Mouse (Mus musculus): Measurements from ENCODE around the gene Tada2a.

Gene Tada2a

GRCm38 (mm10) chr11:84063631-84064209, 65.7 kb downstream of the Tada2a start:
- no peak for DNase-seq (ENCODE audit: low read depth)

DNA sequence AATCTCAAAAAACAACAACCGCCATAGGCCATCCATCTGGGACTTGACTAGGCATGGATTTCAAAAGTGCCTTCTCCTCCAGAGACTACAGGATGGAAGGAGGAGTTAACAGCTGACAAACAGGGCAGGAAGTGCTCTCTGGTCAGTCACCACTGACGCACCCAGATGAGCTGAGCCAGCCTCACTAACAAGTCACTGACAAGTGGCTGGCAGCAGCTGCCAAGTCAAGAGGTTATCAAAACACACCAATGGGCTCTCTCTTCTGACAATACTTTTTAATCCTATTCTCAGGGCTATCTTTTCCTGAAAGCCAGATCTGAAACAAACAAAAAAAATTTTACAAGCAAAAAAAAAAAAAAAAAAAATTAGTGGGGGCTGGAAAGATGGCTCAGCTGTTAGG, 66.6 kb downstream of the Tada2a start:
- DNase-seq (ENCODE audit: low read depth) = peak; percentile 74

- DNase-seq (ENCODE audit: low read depth) = peak; percentile 58
These were observed 67.5 kb downstream of the Tada2a start for GRCm38 (mm10) chr11:84061881-84062280.

GRCm38 (mm10) chr11:84060635-84061034, 68.8 kb downstream of the Tada2a start:
- no peak for DNase-seq (ENCODE audit: low read depth)

DNA sequence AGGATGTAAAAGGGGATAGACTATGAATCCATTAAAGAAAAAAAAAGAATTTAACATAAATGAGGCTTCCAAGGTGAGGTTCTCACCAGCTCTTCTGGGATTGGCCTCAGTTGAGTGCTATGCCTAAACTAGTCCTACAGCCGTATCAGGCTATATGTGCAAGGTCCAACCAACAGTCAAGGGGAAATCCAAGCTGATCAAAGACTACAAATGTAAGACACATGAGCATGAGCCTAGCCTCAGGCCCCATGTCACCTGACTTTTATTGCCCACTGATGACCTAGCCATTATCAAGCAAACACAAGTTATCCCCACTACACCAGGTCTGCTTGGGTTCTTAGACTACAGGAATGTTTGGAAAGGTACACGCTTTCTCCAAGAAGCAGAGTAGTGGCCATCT, 69.6 kb downstream of the Tada2a start:
- DNase-seq (ENCODE audit: low read depth) = no peak

DNA sequence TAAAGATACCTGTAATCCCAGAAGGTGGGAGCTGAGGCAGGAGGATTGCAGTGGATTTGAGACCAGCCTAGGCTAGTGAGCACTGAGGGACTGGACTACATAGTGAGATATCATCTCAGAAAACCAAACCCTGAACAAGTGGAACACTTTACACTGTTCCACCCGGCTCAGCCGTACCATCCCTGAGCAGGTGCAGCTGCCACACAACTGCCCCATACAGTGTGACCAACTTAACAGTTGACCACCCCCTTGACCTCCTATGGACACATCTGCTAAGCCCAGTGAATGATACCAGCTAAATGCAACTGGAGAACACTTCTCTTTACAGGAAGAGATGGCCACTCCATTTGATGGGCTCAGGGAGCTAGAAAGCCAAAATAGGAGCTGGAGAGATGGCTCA, 72.0 kb downstream of the Tada2a start:
- no peak for DNase-seq (ENCODE audit: low read depth)

DNA sequence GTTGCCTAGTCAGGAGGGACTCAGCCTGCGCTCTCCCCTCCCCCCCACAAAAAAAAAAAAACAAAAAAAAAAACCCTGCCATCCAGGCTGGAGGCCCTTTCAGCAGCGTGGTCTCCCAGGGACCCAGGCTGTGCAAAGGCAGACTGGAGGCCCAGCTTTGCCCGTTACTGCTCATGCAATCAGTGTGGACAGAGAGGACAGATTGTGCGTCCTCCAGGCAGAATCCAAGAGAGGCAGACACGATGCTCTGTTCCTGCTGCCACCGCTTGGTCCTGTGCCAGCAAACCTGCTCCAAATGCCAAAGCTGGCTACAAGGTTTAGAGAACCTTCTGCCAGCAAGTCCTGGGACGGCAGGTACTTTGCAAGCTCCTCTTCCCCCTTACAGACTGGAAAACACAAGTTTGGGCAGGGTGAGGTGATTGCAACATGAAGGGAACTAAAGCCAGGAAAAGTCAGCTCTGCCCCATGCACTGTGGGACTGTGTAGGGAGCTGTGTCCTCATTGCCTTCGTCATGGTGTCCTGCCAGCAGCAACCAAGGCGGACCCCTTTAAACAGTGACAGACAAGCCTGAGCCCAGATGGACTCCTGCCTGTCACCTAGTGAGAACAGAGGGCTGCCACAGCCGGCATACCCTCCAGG, 75.8 kb downstream of the Tada2a start:
- peak; percentile 37 for DNase-seq (ENCODE audit: low read depth)

DNA sequence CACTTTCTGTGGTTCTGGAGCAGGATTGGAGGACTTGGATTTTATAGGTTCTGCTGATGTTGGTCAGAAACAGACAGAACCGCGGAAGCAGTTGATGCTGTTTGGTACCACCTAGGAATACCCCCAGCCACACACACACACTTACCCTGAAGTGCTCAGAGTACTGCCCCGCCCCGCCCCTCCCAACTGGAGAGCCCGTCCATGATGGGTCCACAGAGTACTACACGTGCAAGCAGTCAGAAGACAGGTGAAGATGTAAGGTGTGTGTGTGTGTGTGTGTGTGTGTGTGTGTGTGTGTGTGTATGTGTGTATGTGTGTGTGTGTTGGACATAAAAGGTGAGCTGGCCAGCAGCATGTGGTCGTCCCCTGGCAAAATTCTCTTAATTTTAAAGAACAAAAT, 76.3 kb downstream of the Tada2a start:
- no peak for DNase-seq (ENCODE audit: low read depth)

DNA sequence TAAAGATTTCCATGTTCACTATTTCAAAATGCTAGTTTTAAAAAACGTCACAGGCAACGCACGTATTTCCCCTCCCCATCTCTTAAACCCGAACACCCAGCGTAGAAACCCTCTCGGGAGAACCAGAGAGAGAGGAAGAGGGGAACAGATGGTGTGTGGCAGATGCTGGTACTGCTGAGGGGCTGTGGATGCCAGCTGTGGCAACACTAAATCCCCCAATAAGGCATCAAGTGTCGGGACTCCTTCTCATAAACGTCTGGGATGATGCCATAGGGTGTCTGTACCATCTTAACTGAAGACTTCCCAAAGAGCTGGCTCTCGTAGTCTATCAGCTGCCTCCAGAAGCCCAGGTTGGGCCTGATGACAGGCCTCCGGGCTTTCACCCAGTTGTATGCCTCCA, 81.0 kb downstream of the Tada2a start:
- DNase-seq (ENCODE audit: low read depth) = no peak

DNA sequence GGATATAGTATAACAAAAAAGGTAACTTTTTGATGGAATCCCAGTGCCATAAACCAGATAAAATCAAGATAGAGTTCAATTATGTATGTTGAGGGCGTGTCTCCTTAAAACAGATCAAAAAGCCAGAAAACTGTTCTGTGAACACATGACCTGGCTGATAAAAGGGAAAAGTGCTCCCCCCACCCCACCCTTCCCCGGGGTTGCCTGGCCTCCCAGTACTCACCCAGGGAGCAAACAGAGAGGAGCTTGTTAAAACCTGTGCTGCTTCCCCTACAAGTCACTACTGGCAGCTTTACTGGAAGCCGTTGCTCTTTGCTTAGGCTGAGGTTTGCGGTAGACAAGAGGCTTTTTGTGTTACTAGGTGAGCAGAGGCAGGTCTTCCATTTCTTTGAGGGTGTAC, 82.1 kb downstream of the Tada2a start:
- no peak for DNase-seq (ENCODE audit: low read depth)

- no peak for DNase-seq (ENCODE audit: low read depth)
These were observed 84.4 kb downstream of the Tada2a start for GRCm38 (mm10) chr11:84044988-84045387.

DNA sequence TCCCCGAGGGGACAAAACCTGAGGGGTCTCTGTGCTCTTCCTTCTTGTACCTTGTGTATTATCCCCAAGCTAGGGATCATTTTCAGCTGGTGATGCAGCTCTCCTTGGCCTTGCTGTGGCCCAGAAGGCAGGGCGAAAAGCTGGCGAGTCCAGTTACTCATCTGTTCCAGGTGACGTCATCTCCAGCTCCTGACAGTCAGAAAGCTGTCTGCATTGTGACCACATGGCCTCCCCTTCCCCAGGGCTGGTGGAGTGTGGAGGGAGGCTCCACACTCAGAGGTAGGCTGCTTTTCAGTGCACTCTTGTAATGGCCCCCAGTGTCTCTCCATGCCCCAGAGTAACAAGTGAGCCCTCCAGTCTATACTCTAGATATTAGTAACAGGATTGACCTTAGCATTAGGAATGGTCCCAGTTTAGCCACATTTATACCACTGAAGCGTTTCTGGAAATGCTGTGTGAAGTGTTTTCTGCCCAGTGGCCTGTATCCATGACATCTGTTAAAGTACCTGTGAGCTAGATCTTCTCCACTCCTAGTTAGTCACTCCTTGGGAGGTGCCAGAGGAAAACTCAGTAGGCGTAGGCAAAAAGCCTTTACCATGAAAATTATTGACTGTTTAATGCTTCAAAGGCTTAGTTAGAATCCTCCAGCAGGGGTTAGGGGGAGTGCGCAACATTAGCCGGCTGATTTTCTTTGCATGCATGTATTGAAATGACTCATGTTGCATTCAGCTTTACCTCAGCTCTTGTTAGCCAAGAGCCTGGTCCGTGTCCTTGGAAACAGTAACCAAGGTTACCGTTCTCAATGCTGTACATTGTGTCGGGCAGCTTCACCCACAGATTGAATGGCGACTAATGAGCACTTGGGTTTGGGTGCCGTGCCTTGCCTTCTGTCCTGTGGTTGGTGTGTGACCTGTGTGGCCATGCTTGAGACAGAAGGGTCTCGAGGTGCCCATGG, 86.3 kb downstream of the Tada2a start:
- DNase-seq (ENCODE audit: low read depth) = peak; percentile 94

DNA sequence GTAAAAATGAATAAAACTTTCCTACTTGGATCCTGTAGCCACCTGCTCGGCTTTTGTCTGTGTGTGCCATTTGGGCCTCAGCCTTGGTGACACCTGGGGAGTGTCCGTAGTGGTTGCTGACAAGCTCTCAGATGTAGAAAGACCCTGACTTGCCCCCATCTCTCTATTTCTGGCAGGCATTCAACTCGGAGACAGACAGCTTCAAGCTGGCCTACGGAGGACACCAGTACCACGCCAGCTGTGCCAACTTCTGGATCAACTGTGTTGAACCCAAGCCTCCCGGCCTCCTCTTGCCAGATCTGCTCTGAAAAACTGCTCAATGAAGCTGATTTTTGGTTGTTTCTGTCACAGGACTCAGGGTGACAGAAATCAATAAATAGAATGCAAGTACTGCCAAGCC, 88.8 kb downstream of the Tada2a start:
- DNase-seq (ENCODE audit: low read depth) = no peak

- DNase-seq (ENCODE audit: low read depth) = no peak
These were observed 95.7 kb downstream of the Tada2a start for GRCm38 (mm10) chr11:84033671-84034070.

GRCm38 (mm10) chr11:84032559-84032958, 96.8 kb downstream of the Tada2a start:
- DNase-seq (ENCODE audit: low read depth) = no peak

DNA sequence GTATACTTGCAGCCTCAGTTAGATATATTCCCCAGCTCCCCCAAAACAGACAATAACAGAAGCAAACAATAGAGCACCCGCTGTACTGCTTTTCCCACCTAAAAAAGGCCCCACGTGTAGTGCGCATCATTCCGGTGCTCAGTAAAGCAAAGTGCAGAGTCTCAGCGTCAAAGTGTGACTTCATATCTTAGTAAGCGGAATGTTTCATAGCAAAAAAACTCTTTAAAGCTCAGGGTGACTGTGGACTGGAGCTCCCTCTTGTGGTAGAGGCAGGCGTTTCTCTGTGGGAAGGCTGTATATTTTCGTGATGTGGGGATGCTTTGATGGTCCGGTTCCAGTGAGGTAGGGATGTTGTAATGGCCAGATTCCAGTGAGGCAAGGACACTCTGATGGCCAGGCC, 97.4 kb downstream of the Tada2a start:
- DNase-seq (ENCODE audit: low read depth) = peak; percentile 90
